Mouse (Mus musculus): ENCODE measurements around the gene Rasgrp2.

DNA sequence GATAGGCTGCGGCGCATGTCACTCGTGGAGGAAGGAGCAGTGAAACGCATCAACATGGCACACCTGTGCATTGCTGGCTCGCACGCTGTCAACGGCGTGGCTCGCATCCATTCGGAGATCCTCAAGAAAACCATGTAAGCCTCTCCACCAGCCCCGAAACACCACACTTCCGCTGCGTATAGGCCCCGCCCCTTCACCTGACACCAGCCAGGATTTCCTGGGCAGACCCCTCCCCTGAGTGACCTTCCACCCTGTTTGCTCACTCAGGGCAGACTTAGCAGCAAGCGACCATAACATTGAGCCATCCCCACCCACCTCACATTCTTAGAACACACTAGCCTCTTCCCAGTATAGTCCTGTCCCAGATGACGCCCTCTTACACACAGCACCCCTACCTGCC is 9.3 kb upstream of the Rasgrp2 start:
- TF ChIP-seq GATA1 (IDR thresholded peaks at IDR 0.05; ENCODE audit: borderline replicate concordance, low read length), result no peak
- no peak for TF ChIP-seq FLI1 (IDR thresholded peaks at IDR 0.05; ENCODE audit: low read length)

Data from megakaryocyte, embryonic 14.5 days (primary cell).